Mouse (Mus musculus): Measurements from ENCODE around the gene March7. TPM values are rescaled to one million over a fixed set of nuclear protein-coding genes. Genes with fewer than 3 reads are reported as not detected.

The March7 gene
- polyA plus RNA-seq, 2 experiments = 12.1 to 19.9 TPM

DNA sequence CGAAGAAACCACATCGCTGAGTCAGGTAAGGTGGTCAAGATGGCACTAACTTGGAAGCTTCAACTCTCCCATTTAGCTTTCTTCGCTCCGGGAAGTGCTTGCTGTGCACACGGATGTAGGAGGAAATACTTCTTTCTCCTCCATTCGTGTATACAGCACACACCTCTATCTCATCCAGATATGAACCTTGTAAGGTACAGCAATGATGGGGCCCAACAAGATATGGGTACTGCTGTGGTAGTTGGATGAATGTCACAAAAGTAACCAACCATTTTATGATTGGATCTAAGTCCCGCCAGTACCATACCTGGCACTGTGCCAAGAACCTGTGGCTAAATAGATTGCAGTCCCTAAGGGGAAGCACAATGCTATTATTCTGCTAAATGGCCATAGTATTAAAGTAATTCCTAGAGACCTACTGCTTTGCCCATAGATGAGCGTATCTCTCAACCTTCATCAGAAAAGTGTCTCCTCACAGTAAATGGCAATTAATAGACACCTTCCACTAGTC, 75.5 kb downstream of the March7 start:
- 66% methylated on average over 8 of the region's 8 CpGs for WGBS (ENCODE audit: insufficient replicate concordance)
- TF ChIP-seq CTCF (IDR thresholded peaks at IDR 0.05; ENCODE audit: low read depth) (no peak), EP300 (IDR thresholded peaks at IDR 0.05; ENCODE audit: low read depth) (no peak)
- DNase-seq (ENCODE audit: low read depth in 3 of 3, low spot score in 3 of 3) (no peak), ATAC-seq (ENCODE audit: insufficient read depth) (no peak)
- H3K9me3 ChIP-seq (ENCODE audit: control insufficient read depth, low read length) = no peaks in the 10 kb centered on the region
- no peak overlapping the region for H3K4me2 ChIP-seq (ENCODE audit: low read depth)
- no peak overlapping the region for H3K4me3 ChIP-seq (ENCODE audit: insufficient read depth in 1 of 2, low read depth in 2 of 2, low read length in 2 of 2)
- no peak overlapping the region for H3K27ac ChIP-seq
- H3K36me3 ChIP-seq (replicated peaks; ENCODE audit: control insufficient read depth, insufficient read depth, low read depth) = no peaks in the 10 kb centered on the region
- H3K4me1 ChIP-seq (replicated peaks; ENCODE audit: control insufficient read depth in 2 of 2, insufficient read depth in 2 of 2, low read length in 1 of 2) = no peaks in the 10 kb centered on the region; a peak in 1 of 4 replicates
- H3K9ac ChIP-seq (replicated peaks) = no peak overlapping the region
- peaks cover 18% of the 10 kb centered on the region for H3K27me3 ChIP-seq (ENCODE audit: control insufficient read depth, insufficient read depth, low read length)

DNA sequence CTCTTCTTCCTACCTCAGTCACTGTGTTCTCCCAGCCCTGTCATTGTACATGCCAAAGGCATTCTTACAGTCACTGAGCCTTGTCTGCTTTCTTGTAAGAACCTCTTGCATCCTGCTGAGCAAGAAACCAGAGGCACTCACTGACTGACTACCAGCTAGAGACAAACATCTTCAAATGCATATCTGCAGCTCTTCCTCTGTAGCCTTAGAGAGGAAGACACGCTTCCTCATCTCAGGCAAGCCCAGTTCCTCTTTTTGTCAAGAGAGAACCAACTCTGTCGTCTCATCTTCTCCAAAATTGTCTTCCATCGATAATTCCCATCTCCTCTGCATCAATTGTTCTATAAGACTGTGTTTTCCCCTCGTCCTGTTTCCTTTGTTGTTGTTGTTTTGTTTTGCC, 78.9 kb downstream of the March7 start:
- H3K4me3 ChIP-seq (ENCODE audit: insufficient read depth in 1 of 2, low read depth in 2 of 2, low read length in 2 of 2) = no peak overlapping the region
- no peaks in the 10 kb centered on the region; a peak in 1 of 4 replicates for H3K4me1 ChIP-seq (replicated peaks; ENCODE audit: control insufficient read depth in 2 of 2, insufficient read depth in 2 of 2, low read length in 1 of 2)
- 13% methylated on average over 4 of the region's 4 CpGs for WGBS (ENCODE audit: insufficient replicate concordance)
- no peak overlapping the region for H3K27ac ChIP-seq
- DNase-seq (ENCODE audit: low read depth in 3 of 3, low spot score in 3 of 3) = no peak
- no peak for ATAC-seq (ENCODE audit: insufficient read depth)
- no peak for TF ChIP-seq CTCF (IDR thresholded peaks at IDR 0.05; ENCODE audit: low read depth)
- no peak for TF ChIP-seq EP300 (IDR thresholded peaks at IDR 0.05; ENCODE audit: low read depth)
- H3K4me2 ChIP-seq (ENCODE audit: low read depth) = no peak overlapping the region
- H3K36me3 ChIP-seq (replicated peaks; ENCODE audit: control insufficient read depth, insufficient read depth, low read depth) = no peaks in the 10 kb centered on the region
- H3K27me3 ChIP-seq (ENCODE audit: control insufficient read depth, insufficient read depth, low read length) = peaks cover 10% of the 10 kb centered on the region
- H3K9me3 ChIP-seq (ENCODE audit: control insufficient read depth, low read length) = no peaks in the 10 kb centered on the region
- H3K9ac ChIP-seq (replicated peaks) = no peak overlapping the region

DNA sequence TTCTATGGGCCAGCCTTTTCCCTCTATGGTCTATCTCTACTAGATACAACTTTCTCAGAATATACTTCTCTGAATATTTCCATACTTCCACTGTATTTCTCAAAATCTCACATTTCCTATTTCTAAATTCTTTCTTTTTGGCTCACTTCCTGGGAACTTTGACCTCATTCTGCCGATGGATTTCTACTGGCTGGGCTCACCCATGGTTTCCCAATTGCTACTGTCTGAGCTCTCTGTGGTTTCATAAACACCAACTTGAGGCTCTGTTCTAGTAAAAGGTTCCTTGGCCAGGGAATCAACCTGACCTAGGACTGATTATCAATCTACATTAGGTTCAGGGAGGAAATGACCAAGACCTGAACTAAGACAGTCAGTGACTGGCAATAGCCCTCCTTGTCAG, 79.8 kb downstream of the March7 start:
- no peak overlapping the region for H3K27ac ChIP-seq
- peaks cover 4% of the 10 kb centered on the region; the same call in 1 of the 2 replicates for H3K27me3 ChIP-seq (ENCODE audit: control insufficient read depth, insufficient read depth, low read length)
- no peak overlapping the region for H3K4me3 ChIP-seq (ENCODE audit: insufficient read depth in 1 of 2, low read depth in 2 of 2, low read length in 2 of 2)
- TF ChIP-seq CTCF (IDR thresholded peaks at IDR 0.05; ENCODE audit: low read depth) (no peak), EP300 (IDR thresholded peaks at IDR 0.05; ENCODE audit: low read depth) (no peak)
- no peak overlapping the region for H3K9ac ChIP-seq (replicated peaks)
- H3K36me3 ChIP-seq (replicated peaks; ENCODE audit: control insufficient read depth, insufficient read depth, low read depth) = no peaks in the 10 kb centered on the region
- no peak overlapping the region for H3K4me2 ChIP-seq (ENCODE audit: low read depth)
- ATAC-seq (ENCODE audit: insufficient read depth) (no peak), DNase-seq (ENCODE audit: low read depth in 3 of 3, low spot score in 3 of 3) (no peak)
- no peaks in the 10 kb centered on the region; a peak in 1 of 4 replicates for H3K4me1 ChIP-seq (replicated peaks; ENCODE audit: control insufficient read depth in 2 of 2, insufficient read depth in 2 of 2, low read length in 1 of 2)
- H3K9me3 ChIP-seq (ENCODE audit: control insufficient read depth, low read length) = no peaks in the 10 kb centered on the region
- WGBS (ENCODE audit: insufficient replicate concordance) = 48% methylated on average over 1 of the region's 1 CpGs

DNA sequence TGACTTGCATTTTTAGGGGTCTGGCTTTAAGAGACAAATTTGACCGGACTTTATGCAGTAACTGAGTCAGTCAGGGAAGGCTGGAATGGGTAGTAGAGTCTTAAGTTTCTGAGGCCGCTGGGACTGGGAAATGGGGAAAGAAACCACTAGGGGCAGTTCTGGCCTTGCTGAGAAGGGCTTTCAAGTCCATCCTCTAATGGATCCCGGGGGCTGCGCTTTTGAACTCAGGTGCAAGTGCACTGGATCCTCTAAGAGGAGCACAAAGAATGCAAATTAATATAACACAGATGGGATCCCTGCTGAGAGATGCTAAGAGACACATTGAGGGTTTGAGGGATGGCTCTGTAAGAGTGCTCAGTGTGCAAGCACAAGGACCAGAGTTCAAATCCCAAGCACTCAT, 81.7 kb downstream of the March7 start:
- H3K4me1 ChIP-seq (replicated peaks; ENCODE audit: control insufficient read depth in 2 of 2, insufficient read depth in 2 of 2, low read length in 1 of 2) = no peaks in the 10 kb centered on the region; a peak in 1 of 4 replicates
- no peak overlapping the region for H3K9ac ChIP-seq (replicated peaks)
- 62% methylated on average over 4 of the region's 4 CpGs for WGBS (ENCODE audit: insufficient replicate concordance)
- no peak overlapping the region for H3K27ac ChIP-seq
- ATAC-seq (ENCODE audit: insufficient read depth) (no peak), DNase-seq (ENCODE audit: low read depth in 3 of 3, low spot score in 3 of 3) (no peak)
- no peak overlapping the region for H3K4me2 ChIP-seq (ENCODE audit: low read depth)
- H3K4me3 ChIP-seq (ENCODE audit: insufficient read depth in 1 of 2, low read depth in 2 of 2, low read length in 2 of 2) = no peak overlapping the region
- H3K27me3 ChIP-seq (ENCODE audit: control insufficient read depth, insufficient read depth, low read length) = no peaks in the 10 kb centered on the region
- TF ChIP-seq CTCF (IDR thresholded peaks at IDR 0.05; ENCODE audit: low read depth) = no peak
- TF ChIP-seq EP300 (IDR thresholded peaks at IDR 0.05; ENCODE audit: low read depth) = no peak
- H3K36me3 ChIP-seq (replicated peaks; ENCODE audit: control insufficient read depth, insufficient read depth, low read depth) = no peaks in the 10 kb centered on the region
- H3K9me3 ChIP-seq (ENCODE audit: control insufficient read depth, low read length) = no peaks in the 10 kb centered on the region

DNA sequence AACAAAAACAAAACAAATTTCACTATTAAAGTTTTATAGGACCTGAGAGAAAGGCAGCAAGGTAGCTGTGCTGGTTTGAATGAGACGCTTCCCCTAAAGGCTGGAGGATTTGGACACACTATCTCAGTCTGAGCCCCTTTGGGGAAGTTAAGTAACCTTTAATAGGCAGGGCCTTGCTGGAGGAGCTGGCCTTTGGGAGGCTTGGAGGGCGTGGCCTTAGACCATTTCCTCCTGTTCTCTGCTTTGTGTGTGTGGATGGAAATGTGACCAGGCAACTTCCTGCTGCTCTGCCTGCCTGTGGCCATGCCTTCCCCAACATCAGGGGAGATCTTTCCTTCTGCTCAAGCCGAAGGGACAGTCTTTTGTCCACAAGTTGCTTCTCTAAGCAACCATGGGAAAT, 88.6 kb downstream of the March7 start:
- DNase-seq (ENCODE audit: low read depth in 3 of 3, low spot score in 3 of 3) (no peak), ATAC-seq (ENCODE audit: insufficient read depth) (no peak)
- WGBS (ENCODE audit: insufficient replicate concordance) = 28% methylated on average over 3 of the region's 3 CpGs

More for the DNA sequence above, 88.6 kb downstream of the March7 start:
- Histone ChIP-seq H3K27me3 (ENCODE audit: control insufficient read depth, insufficient read depth, low read length) (no peaks in the 10 kb centered on the region), H3K4me1 (replicated peaks; ENCODE audit: control insufficient read depth in 2 of 2, insufficient read depth in 2 of 2, low read length in 1 of 2) (no peaks in the 10 kb centered on the region), H3K36me3 (replicated peaks; ENCODE audit: control insufficient read depth, insufficient read depth, low read depth) (no peaks in the 10 kb centered on the region), H3K4me2 (ENCODE audit: low read depth) (no peak overlapping the region), H3K9ac (replicated peaks) (no peak overlapping the region), H3K27ac (no peak overlapping the region), H3K9me3 (ENCODE audit: control insufficient read depth, low read length) (no peaks in the 10 kb centered on the region), H3K4me3 (ENCODE audit: insufficient read depth in 1 of 2, low read depth in 2 of 2, low read length in 2 of 2) (no peak overlapping the region)
- TF ChIP-seq CTCF (IDR thresholded peaks at IDR 0.05; ENCODE audit: low read depth) (no peak), EP300 (IDR thresholded peaks at IDR 0.05; ENCODE audit: low read depth) (no peak)
